Mouse (Mus musculus): ENCODE measurements around the gene Oscp1. TPM values are rescaled to one million over a fixed set of nuclear protein-coding genes. Genes with fewer than 3 reads are reported as not detected.
"Not testable (repeated sequence)": the region's sequence is repeated elsewhere in the genome, so short reads cannot be mapped to it uniquely, and the experiment has no call there.

Oscp1 gene
- polyA plus RNA-seq, 1 experiment from 2014 or later: 11.8 TPM

GRCm38 (mm10) chr4:126090101-126090847, 31.9 kb downstream of the Oscp1 start:
- no peak for TF ChIP-seq EP300 (IDR thresholded peaks at IDR 0.05)
- no peak for TF ChIP-seq CTCF (IDR thresholded peaks at IDR 0.05)
- Histone ChIP-seq H3K36me3 (ENCODE audit: insufficient read depth, low read length) (no peaks in the 10 kb centered on the region), H3K9me3 (ENCODE audit: low read length) (no peaks in the 10 kb centered on the region), H3K9ac (replicated peaks; ENCODE audit: low read depth) (no peak overlapping the region), H3K27me3 (replicated peaks; ENCODE audit: insufficient read depth, low read length) (no peaks in the 10 kb centered on the region), H3K27ac (ENCODE audit: low read length) (no peak overlapping the region), H3K4me1 (ENCODE audit: insufficient read depth, low read depth, low read length) (no peaks in the 10 kb centered on the region), H3K4me3 (ENCODE audit: low read depth, low read length) (no peak overlapping the region), H3K4me2 (replicated peaks; ENCODE audit: low read depth, low read length) (no peak overlapping the region)
- WGBS: 54% methylated on average over 7 of the region's 7 CpGs
- ATAC-seq (no peak), DNase-seq (ENCODE audit: low spot score) (no peak)

- Histone ChIP-seq H3K27me3 (replicated peaks; ENCODE audit: insufficient read depth, low read length) (no peaks in the 10 kb centered on the region), H3K9ac (replicated peaks; ENCODE audit: low read depth) (no peak overlapping the region), H3K4me1 (ENCODE audit: insufficient read depth, low read depth, low read length) (no peaks in the 10 kb centered on the region), H3K4me2 (replicated peaks; ENCODE audit: low read depth, low read length) (no peak overlapping the region), H3K9me3 (ENCODE audit: low read length) (no peaks in the 10 kb centered on the region), H3K36me3 (ENCODE audit: insufficient read depth, low read length) (no peaks in the 10 kb centered on the region), H3K4me3 (ENCODE audit: low read depth, low read length) (no peak overlapping the region), H3K27ac (ENCODE audit: low read length) (no peak overlapping the region)
- TF ChIP-seq EP300 (IDR thresholded peaks at IDR 0.05) (no peak), CTCF (IDR thresholded peaks at IDR 0.05) (no peak)
- 66% methylated on average over 4 of the region's 4 CpGs for WGBS
- DNase-seq (ENCODE audit: low spot score) (no peak), ATAC-seq (no peak)
Observed at GRCm38 (mm10) chr4:126090848-126091124, 32.4 kb downstream of the Oscp1 start.

- Histone ChIP-seq H3K36me3 (ENCODE audit: insufficient read depth, low read length) (no peaks in the 10 kb centered on the region), H3K9me3 (ENCODE audit: low read length) (no peaks in the 10 kb centered on the region), H3K4me2 (replicated peaks; ENCODE audit: low read depth, low read length) (no peak overlapping the region), H3K27me3 (replicated peaks; ENCODE audit: insufficient read depth, low read length) (no peaks in the 10 kb centered on the region), H3K27ac (ENCODE audit: low read length) (no peak overlapping the region), H3K9ac (replicated peaks; ENCODE audit: low read depth) (no peak overlapping the region), H3K4me1 (ENCODE audit: insufficient read depth, low read depth, low read length) (peaks cover under 1% of the 10 kb centered on the region; the same call in 1 of the 2 replicates), H3K4me3 (ENCODE audit: low read depth, low read length) (no peak overlapping the region)
- no peak for ATAC-seq
- no peak for TF ChIP-seq EP300 (IDR thresholded peaks at IDR 0.05)
- TF ChIP-seq CTCF (IDR thresholded peaks at IDR 0.05): no peak
- 66% methylated on average over 8 of the region's 8 CpGs for WGBS
- DNase-seq (ENCODE audit: low spot score): no peak
Observed at GRCm38 (mm10) chr4:126091873-126092272, 33.5 kb downstream of the Oscp1 start.

GRCm38 (mm10) chr4:126095622-126096430, 37.5 kb downstream of the Oscp1 start:
- not testable (repeated sequence) for H3K27ac ChIP-seq (ENCODE audit: low read length); H3K9ac ChIP-seq (replicated peaks; ENCODE audit: low read depth); H3K9me3 ChIP-seq (ENCODE audit: low read length); H3K4me3 ChIP-seq (ENCODE audit: low read depth, low read length); DNase-seq (ENCODE audit: low spot score); H3K36me3 ChIP-seq (ENCODE audit: insufficient read depth, low read length); ATAC-seq; H3K27me3 ChIP-seq (replicated peaks; ENCODE audit: insufficient read depth, low read length)
- 47% methylated on average over 14 of the region's 14 CpGs for WGBS
- 0 out of 2 replicates have a peak, but pooled peaks have one; percentile 4 for TF ChIP-seq CTCF (IDR thresholded peaks at IDR 0.05)
- Histone ChIP-seq H3K4me1 (ENCODE audit: insufficient read depth, low read depth, low read length) (peaks cover 11% of the 10 kb centered on the region), H3K4me2 (replicated peaks; ENCODE audit: low read depth, low read length) (0 out of 2 replicates have a peak overlapping the region, but pooled peaks have one; percentile 78)

GRCm38 (mm10) chr4:126096464-126097111, 38.2 kb downstream of the Oscp1 start, which contains the start of gene Lsm10:
Lsm10 (plus strand) TSS chr4:126096623.
- peak within 1 kb of the TSS; percentile 78 for H3K4me2 ChIP-seq (replicated peaks; ENCODE audit: low read depth, low read length)
- H3K4me1 ChIP-seq (ENCODE audit: insufficient read depth, low read depth, low read length): peaks cover 11% of the 10 kb centered on the region
- 2% methylated on average over 34 of the region's 37 CpGs for whole genome bisulfite sequencing
- peak; percentile 99 for ATAC-seq
- H3K27ac ChIP-seq (ENCODE audit: low read length): peak within 1 kb of the TSS; percentile 77
- TF ChIP-seq EP300 (IDR thresholded peaks at IDR 0.05) (no peak), CTCF (IDR thresholded peaks at IDR 0.05) (0 out of 2 replicates have a peak, but pooled peaks have one; percentile 12)
- DNase-seq (ENCODE audit: low spot score): peak; percentile 98
- no peaks in the 10 kb centered on the region for H3K27me3 ChIP-seq (replicated peaks; ENCODE audit: insufficient read depth, low read length)
- peak within 1 kb of the TSS; percentile 63 for H3K9ac ChIP-seq (replicated peaks; ENCODE audit: low read depth)
- no peaks in the 10 kb centered on the region for H3K36me3 ChIP-seq (ENCODE audit: insufficient read depth, low read length)
- peak within 1 kb of the TSS; percentile 61 for H3K4me3 ChIP-seq (ENCODE audit: low read depth, low read length)
- no peaks in the 10 kb centered on the region for H3K9me3 ChIP-seq (ENCODE audit: low read length)

- no peak for TF ChIP-seq EP300 (IDR thresholded peaks at IDR 0.05)
- no peak for TF ChIP-seq CTCF (IDR thresholded peaks at IDR 0.05)
- H3K4me1 ChIP-seq (ENCODE audit: insufficient read depth, low read depth, low read length): peaks cover 21% of the 10 kb centered on the region
- H3K4me2 ChIP-seq (replicated peaks; ENCODE audit: low read depth, low read length): no peak overlapping the region
- H3K9me3 ChIP-seq (ENCODE audit: low read length): no peaks in the 10 kb centered on the region
- DNase-seq (ENCODE audit: low spot score) (no peak), ATAC-seq (no peak)
- H3K27ac ChIP-seq (ENCODE audit: low read length): no peak overlapping the region
- H3K4me3 ChIP-seq (ENCODE audit: low read depth, low read length): no peak overlapping the region
- 92% methylated on average over 20 of the region's 20 CpGs for WGBS
- no peaks in the 10 kb centered on the region for H3K36me3 ChIP-seq (ENCODE audit: insufficient read depth, low read length)
- no peaks in the 10 kb centered on the region for H3K27me3 ChIP-seq (replicated peaks; ENCODE audit: insufficient read depth, low read length)
- H3K9ac ChIP-seq (replicated peaks; ENCODE audit: low read depth): no peak overlapping the region
Observed at GRCm38 (mm10) chr4:126097711-126098253, 39.4 kb downstream of the Oscp1 start.
